Mouse (Mus musculus) adrenal gland, adult 2 months (tissue): ENCODE measurements at regions not wholly inside any gene's neighbourhood (a gene's known extent, or its start where the extent isn't known, plus 50 kb on each side); places are given as distances from the start of the nearest gene placed in this dataset.

Experiments used
- DNase-seq: peaks from one replicate; pipeline ENCODE4 v3.0.0; 2021

DNA sequence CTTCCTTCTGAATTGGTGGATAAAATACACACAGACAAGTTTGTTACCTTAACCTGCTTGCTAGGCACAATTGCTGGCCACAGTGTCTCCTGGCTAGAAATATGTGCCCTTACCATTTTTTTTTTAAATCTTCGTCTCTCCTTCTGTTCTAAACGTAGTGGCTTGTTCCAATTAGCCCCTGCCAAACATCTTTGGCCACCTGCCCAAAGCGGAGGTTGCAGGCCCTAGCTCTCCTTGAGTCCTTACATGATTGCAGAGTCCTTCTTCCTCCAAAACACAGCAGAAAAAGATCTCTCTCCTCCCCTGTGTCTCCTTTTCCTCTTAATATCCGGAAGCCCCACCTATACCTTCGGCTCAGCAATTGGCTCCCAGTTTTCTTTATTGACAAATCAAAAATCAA is 986.8 kb downstream of the Robo2 start:
- peak; percentile 3 for DNase-seq

DNA sequence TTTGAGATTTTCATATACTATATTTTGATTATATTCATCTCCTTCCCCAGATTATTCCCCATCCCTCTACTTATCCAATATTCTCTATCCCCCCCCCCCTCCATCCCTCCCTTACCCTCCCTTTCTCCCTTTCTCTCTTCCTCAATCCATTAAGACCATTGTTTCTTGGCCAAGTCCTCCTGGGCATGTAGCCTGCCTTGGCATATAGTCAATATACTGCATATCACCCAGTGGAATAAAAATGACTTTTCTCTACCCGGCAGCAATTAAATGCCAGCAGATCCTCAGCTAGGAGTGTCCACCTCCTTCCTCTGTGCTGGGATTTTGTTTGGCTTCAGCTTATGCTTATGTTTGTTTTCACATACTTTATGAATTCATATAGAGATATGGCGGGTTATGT is 987.3 kb downstream of the Robo2 start:
- no peak for DNase-seq

DNA sequence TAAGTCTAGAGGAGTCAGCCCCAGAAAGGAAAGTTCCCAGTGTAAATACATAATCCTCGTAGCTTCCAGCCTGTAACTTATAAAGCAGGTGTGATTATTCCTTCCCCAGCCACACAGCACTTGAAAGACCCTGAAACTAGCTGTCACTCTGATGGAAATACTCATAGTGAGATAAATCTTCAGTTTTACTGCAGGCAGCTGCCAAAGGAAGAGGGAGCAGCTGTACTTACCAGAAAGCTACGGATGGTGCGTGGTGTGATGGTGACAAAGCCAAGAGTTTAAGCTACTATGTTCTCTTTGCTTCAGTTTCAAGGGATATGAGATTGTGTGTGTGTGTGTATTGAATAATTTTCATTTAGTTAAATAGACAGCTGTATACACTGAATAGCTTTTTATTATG is 1007.1 kb downstream of the Robo2 start:
- no peak for DNase-seq

DNA sequence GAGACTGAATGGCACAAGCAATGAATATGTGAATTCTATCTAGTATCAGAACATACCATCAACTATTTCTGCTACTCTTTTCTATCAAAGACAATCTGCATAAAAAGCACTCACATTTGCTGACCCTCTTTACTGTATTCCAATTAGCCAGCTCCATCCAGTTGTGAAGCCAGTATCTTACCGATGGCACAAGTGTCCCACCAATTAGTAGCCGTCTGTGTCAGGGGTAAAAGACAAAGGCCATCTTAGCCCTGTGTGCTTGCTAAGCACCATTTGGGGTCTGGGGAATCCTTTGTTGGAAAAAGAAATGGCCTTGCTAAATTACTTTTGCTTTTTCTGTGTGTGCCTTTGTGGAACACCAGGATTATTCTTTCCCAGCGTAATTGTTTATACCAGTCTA is 1007.5 kb downstream of the Robo2 start:
- no peak for DNase-seq

DNA sequence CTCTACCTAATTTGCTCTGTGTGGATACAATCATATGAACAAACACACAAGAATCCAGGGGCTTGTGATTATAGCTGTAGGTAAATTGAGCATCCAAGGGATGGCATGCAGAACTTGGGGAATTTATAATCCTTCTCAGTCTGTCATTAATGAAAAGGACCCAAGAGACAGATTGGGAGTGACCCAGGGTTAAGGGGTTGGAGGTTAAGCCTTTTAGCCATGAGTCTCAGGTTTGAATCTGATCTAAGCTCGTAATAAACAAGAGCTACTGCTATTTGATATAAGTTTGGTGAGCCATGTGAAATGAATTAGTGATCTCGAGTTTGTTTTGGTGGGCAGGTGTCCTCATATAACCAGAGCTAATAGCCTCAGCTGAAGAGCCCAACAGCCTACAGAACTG is 1032.6 kb downstream of the Robo2 start:
- no peak for DNase-seq

DNA sequence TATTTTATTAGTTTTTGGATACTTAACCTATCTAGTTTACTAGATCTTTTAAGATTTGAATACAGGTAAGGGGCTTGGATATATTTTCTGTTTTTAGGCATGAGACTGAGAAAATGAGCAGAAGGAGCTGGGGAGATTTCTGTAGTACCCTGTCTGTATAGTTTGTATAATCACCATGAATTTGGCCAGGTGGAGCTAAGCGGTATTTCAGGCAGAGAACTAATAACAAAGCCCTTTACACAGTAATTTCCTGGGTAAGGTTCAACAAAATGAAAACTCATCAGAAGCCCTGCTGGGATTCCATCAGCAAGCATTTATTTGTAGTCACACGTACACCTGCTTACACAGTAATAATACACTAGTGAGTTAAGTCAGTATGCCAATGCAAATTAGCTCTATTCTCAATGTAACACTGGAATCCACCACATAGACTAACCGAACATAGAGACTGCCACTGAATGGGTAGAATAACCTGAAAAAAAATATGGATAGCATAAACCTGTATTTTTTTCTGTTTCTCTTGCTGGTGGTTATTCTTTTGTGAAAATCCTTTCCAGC is 1036.9 kb downstream of the Robo2 start:
- no peak for DNase-seq

DNA sequence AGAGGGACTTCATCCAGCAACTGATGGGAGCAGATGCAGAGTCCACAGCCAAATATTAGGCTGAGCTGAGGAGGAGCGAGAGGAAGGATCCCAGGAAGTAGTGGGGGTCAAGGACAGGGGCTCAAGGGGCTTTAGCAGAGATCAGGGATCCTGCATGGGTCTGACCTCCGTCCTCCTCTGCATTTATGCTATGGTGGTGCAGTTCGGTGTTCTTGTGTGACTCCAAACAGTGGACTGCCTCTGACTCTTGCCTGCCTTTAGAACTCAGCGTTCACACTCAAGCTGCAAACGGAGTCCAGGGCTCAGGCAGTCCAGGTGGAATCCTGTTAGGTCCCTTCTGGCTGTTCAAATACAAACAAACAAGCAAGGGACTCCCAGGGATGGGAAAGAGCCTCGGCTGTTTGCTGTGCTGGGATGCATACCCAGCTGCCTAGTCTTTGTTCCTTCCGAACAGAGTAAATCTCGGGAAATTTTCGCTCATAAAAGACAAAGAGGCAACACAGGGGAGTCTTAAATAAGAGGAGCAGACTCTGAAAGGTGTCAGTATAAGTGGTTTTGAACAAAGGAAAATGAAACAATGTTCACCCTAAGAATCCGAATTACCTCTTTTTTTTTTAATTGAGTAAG is 1042.9 kb downstream of the Robo2 start:
- DNase-seq, result no peak

DNA sequence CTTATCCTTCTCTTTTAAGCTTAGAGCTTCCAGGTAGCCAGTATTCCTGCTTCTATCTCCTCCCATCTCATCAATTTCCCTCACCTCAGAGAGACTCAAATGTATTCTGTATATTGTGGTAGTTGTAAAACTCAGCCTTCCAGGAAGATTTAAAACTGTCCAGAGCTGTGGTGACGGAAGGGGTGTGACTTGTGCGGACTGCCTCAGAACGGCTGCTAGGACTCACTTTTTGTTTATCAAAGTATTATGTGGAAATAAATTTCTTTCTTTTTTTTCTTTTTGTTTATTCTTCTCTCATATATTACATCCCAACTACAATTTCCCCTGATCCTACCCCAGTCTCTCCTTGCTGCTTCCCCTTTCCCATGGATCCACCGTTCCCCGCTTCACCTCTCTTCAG is 1043.7 kb downstream of the Robo2 start:
- DNase-seq, result no peak

DNA sequence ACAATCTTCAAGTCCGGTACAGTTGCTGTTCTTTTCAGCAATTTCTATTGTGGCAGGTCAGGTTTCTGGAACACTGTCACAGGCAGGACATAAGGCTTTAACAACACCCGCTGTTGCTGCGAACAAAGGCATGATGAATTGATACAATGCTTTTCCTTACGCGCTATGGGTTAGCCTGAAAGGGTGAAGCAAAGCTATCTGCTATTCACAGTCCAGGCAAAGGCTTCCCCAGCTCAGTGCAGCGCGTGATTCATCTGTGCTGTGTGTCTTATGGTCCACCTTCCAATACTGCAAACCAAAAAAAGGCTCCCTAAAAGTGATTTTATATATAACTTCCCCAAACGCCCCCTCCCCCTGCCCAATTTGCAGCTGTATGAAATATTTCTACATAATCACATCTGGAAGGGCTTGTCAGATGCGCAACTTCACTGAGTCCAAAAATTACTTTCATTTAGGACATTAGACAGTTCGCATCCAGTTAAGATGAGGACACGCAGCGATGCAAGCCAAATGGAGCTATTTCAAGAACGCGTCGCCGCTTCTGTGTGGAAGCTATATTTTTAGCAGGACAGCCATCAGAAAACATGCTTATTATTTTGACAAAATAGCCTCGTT is 1044.3 kb downstream of the Robo2 start:
- DNase-seq, result no peak

DNA sequence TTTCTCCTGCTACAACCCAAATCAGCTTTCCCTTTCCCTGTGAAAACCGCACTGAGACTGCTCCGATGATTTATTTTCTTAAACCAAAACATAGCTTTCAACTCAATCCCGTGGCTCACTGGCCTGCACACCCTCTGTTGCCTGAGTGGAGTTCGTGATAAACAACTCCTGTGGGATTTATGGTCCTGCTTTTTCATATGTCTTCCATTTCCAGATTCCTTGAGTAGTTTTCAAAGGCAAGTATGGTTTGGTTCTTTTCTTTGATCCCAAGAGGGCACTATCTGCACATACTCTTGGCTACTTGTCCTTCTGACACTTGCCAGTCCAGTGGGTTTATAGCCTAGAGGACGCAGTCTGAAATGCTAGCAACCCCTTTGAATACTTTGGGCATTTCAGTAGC is 1042.6 kb downstream of the Robo1 start:
- DNase-seq, result no peak

DNA sequence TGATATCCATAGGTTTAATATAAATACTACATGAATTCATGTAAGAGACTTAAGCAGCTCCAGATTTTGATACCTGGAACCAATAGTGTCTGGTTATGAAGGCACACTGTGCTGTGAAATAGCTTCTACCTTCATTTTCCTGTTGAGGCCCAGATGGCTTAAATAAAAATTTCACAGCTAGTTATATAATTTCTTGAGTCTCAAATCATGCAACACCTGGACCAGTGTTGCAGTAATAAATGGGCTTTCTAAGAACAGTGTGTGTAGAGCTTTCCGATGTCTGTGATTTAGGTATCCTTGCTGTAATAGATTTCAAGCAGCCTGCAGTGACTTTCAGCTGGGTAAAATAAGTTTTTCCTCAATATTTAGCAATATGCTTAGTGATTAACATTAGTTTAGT is 1035.8 kb downstream of the Robo1 start:
- DNase-seq, result no peak

DNA sequence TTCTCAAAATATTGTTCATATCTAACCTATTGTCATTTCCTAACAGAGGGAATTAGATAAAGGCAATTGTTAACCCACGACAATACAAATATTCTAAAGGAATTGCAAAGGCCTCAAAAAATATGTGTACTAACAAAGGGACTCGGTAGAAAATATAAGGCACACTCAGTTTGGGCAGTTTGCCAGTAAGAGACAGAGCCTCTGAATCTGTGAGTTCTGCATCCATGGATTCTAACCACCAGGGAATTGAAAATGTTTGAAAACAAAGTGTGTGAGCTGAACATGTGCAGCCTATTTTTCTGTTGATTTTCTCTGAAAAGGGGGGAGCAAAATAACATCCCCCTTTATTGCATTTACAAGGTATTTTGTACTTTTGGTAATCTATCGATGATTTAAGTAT is 1035.4 kb downstream of the Robo1 start:
- DNase-seq, result no peak

DNA sequence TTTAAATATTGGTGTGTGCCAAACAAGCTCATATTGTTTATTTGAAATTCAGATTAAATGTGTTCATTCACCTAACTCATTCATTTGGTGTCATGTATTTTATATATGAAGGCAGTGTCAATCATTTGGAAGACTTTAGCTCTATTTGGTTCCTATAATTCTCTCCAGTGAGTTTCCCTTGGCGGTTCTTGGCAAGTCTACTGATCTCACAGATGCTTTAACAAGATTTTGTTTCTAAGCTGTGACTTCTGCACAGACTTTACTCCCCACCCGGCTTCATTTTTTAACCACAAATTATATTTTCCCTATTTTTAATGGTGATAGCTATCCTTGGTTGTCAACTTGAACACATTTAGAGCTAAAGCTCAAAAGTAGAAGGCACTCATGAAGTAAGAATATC is 1009.5 kb downstream of the Robo1 start:
- no peak for DNase-seq

DNA sequence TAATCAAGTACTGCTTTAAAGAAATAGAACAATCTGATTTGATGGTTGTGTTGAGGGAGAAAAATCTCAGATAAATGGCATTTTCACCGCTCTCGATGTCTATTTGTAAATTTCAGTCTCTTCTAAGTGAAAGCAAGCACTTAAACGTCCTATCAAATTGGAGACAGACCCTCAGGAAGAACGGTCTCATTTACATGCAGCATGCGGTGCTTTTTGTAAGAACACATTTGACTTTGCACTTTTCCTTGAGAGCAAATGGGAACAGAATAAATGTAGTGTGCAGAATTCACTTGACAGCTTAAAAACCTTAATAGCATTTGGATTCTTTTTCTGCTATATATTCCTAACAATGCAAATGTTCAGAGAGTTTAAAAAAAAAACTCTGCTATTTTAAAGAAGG is 1002.0 kb downstream of the Robo1 start:
- DNase-seq, result no peak

DNA sequence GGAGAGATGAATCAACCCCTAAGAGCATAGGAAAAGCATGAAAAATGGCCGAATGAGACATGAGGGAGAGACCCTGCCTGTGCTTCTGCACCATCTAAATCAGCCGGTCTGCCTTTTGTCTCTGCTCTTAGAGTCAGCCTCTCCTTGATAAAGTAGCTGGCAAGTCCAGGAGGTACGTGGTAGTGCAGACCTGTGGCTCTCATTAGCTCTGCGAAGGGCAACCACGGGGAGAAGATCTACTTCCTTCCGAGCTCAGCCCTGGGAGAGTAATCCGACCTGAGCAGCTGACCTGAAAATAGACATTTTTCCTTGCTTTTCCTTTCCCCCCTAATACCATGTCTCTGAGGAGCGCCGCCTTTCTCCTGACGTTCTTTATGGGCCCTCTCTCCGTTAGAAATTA is 971.8 kb downstream of the Robo1 start:
- DNase-seq, result peak; percentile 1

DNA sequence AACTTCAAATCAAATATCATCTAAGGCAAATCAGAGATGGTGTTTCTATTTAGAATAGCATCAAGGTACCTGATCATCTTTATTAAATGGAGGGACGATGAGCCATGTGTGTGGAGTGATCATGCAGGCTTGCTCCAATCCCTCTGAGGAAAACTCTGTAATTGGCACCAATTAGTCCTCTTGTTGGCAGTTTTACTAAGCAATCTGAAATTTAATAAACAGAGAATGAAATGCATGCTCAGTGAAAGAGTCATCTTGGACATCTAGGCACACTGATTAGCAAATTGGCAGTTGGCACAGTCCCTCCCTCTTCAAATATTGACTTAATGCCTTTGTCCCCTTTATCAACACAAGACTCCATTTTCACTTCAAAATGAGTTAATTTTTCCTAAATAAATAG is 951.6 kb downstream of the Robo1 start:
- no peak for DNase-seq

DNA sequence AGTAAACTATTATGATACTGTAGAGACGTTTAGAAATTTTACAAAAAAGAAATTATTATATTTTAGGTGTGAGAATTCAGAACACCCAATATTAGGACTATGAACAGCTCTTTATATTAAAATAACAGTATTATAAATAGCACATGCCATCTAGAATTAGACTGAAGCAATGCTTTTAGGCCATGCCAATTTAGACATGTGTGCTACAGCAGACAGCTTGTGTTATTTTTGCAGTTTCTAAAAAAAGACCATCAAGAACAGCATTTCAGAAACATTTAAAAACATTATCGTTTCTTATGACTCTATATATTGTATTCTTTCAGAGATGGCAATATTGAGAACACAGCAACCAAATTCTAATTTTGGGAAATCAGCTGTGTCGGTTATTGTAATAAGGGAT is 951.2 kb downstream of the Robo1 start:
- DNase-seq, result no peak

DNA sequence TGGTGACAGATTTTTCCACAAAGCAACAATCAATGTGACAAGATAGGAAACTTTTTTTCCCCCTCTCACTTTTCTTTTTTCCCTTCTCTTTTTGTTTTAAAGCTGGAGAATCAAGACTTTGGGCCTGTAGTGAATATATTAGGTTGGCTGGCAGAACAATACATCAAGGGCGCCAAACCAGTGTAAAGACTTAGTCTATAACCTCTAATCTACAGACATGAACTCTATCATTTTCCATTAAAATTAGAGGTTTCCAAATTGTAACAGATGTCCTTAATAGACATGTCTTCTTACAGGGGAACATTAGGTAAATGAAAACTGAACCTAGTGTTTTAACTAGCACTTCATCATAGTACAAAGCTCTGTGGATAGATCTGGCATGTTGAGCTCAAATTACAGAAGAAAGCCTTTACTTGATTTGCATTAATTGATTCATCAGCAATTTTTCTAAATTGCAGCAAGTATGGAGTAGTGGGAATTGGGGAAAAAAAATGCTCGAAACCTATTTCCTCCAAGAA is 937.0 kb downstream of the Robo1 start:
- no peak for DNase-seq

DNA sequence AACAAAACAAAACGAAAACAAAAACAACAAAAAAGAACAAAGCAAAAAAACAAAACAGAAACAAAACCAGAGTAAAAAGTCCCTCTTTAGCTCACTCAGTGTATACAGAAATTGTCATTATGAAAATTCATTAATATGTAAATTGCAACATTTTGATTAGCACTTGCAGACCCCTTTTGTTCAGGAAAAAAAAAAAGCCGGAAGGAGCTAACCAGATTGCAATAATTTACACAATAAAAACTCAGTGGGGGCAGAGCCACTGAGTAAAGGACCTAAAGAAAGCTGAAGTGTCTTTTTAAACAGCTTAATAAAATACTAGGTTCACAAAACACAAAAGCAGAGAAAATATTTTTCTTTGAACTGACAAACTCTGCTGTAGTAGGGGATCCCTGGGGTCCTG is 922.5 kb downstream of the Robo1 start:
- no peak for DNase-seq

DNA sequence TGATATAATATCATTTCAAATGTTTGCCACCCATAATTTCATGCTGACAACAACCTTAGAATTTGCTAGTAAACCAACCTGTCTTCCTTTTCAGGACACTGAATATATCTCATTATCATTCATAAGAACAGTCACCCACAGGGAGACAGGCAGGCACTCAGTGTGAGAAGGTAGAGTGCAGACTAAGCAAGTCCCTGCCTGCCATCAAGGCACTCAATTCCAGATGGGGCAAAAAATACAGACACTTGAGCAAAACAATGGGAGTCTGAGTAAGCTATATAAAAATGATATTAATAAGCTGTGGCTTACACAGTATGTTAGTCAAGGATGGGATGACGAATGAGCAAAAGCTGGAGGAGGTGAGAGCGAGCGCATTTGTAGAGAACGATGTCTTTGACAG is 909.4 kb downstream of the Robo1 start:
- DNase-seq, result no peak

DNA sequence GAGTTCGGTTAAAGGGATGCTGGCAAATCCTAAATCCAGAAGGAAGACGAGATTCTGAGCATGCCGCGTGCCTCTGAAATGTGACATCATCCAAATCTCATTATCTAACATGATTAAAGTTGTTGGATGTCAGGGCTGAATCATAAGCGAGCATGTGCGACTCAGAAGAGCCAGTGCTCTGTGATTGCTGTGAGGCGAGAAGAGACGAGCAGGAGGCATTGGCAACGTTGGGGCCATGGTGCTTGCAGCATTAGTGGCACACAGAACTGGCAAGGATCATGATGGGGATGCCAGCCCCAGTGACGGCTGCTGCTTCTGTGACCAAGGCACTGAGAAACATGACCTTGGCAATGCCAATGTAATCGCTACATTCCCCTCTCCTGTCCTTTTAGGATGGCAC is 895.4 kb downstream of the Robo1 start:
- DNase-seq, result no peak

DNA sequence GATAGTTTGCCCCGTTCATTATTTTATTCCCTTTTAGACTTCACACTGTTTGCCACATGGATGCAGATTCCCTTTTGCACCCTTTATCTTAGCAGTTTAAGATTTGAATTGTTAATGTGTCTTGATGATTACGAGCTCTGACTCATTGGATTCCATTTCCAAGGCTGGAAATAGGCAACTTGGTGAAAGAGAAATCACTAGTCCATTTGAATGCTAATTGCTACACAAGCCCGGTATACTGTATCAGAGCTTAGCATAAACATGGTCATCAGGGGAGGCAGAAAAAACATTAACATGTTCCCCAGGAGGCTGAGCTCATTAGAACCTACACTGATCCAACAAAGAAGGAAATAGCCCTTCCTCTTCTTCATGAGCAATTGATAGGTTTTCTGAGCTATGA is 892.9 kb downstream of the Robo1 start:
- no peak for DNase-seq

DNA sequence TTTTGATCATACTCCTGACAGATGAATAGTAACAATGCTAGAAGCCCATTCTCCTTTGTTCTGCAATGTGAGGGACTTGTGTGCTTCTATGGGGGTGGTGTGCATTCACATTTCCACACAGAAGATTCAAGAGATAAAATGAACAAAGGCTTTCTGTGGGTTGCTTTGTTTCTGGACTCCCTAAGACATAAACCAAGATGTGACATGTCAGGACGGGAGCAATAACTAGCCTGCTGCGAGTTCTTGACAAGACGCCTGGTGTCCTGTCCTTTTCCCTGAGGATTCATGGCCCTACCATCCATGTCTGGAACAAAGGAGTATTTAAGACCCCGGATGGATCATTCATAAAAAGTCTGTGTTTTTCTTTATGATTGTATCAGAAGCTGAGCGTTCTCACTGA is 874.7 kb downstream of the Robo1 start:
- no peak for DNase-seq

DNA sequence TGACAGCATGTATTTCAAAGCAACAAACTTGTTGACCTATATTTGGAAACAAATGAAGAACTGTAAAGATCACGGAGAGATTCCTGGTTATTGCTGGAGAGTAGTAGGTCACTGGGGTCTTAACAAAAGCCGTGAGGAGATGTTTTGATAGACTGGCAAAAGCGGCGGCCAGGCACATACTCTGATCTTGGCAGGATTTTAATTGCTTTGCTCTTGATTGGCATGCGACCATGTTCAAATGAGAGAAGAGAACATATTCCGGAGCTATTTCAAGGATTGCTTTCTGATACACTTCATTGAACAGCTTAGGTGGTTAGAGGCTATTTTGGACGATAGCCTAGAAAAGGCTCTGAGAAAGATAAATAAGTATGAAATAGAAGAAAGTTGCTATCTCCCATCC is 874.2 kb downstream of the Robo1 start:
- DNase-seq, result no peak
